Mouse (Mus musculus) embryo, embryonic 10.5 days (tissue): ENCODE measurements around the gene Khnyn.
A peak's percentile ranks its signal among the peaks of the same experiment; 100 is the strongest.

Experiments used
- DNase-seq: peaks from one replicate; pipeline ENCODE4 v3.0.0-alpha.2; 2015; ENCODE audit warnings: low spot score

The Khnyn gene

DNA sequence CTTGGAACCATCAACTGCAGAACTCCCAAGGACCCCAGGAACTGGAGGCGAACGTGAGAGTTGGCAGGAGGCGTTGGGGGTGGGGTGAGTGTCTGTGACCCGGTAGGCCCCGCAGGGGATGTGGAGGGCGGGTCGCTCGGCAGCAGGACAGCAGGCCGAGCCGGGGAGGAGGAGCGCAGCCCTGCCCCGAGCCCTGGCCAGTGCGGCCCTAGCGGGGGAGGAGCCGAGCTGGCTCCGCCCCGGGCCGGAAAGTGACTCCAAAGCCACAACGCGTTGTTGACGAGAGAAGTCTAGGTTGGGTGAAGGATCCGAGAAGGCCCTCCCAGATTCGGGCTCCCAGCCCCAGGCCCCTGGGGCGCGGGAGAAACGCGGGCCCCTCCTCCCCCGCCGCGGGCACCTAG is at the start of gene Khnyn:
Khnyn (plus strand) TSS at position 235 of the 401 bp plus-strand sequence.
- peak; percentile 95 for DNase-seq

DNA sequence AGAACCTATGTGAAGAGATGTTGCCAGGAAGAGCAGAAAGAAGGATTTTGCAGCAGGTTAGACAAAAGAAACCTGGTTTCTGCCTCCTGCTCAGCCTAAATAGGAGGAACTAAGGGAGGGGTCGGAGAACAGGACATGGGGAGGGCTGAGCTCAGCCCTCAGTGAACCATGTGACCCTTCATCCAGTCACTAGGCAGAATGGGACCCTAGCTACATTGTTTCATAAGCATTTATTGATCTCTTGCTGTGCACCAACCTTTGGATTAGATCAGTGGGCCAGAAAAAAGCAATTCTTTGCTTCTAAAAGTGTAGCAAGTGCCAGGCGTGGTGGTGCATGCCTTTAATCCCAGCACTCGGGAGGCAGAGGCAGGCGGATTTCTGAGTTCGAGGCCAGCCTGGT is 46.4 kb upstream of the Khnyn start:
- DNase-seq: no peak

DNA sequence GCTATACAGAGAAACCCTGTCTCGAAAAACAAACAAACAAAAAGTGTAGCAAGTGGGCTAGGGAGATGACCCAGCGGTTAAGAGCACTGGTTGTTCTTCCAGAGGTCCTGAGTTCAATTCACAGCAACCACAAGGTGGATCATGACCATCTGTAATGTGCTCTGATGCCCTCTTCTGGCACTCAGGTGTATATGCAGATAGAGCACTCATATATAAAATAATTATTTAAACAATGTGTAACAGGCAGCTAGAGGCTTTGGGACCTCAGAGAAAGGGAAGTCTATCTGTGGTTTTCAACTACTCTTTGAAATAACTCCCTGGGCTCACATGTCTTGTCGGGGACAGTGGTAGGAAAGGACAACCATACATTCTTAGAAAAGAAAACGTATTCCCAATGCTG is 46.0 kb upstream of the Khnyn start:
- no peak for DNase-seq

DNA sequence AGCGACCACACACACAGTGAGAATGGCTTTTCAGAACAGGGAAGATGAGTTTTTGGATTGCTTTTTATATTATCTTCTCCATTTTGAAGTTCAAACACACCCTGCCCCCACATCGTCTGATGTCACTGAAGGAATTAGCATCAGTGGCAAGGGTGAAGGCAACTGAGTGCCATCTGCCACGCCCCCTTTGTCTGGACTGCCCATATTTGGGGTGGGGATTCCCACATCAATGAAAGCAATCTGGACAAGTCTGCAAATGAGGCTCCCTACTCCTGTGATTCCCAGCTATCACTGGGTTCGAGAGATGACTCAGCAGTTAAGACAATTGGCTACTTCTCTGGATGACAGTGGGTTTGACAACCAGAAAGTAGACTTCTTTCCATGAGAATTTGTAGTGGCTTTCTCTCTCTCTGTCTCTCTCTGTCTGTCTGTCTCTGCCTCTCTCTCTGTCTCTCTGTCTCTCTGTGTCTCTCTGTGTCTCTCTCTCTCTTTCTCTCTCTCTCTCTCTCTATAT is 43.8 kb upstream of the Khnyn start:
- no peak for DNase-seq

DNA sequence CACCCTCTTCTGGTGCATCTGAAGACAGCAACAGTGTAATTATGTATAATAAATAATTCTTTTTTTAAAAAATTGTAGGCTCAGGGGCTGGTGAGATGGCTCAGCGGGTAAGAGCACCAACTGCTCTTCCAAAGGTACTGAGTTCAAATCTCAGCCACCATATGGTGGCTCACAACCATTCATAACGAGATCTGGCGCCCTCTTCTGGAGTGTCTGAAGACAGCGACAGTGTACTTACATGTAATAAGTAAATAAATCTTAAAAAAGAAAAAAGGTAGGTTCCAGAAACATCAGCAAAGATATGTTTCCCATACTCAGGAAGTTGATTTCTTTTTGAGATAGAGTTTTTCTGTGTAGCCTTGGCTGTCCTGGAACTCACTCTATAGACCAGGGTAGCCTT is 42.0 kb upstream of the Khnyn start:
- no peak for DNase-seq

DNA sequence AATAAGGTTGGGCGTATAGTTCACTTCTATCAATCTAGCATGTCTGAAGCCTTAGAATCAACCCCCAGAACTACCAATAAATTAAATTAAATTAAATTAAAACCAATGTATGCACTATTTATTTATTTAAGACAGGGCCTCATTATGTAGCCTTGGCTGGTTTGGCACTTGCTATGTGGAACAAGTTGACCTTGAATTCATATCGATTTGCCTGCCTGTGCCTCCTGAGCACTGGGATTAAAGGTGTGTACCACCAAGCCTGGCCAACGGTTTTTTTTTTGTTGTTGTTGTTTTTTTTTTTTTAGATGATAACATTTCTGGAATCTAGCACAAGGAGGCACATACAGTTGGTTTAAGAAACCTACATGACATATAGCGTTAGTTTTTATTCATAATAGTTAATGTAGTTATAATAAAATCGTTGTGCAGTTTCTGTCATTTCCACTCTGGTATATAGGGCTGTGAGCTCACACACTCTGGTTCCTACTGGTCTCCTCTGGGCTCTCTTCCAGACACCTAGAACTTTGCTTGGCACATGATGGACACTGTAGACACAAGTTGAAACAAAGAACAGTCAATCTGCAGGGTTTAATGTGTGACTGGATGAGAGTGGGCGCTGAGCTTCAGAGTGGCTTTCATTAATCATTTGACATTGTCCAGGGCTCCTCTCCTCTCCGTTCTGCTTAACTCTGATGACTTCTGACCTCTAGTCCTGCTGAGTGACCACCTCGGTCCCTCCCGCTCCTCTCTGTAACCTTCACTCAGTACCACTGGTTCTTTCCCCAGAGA is 39.0 kb upstream of the Khnyn start:
- DNase-seq: no peak

DNA sequence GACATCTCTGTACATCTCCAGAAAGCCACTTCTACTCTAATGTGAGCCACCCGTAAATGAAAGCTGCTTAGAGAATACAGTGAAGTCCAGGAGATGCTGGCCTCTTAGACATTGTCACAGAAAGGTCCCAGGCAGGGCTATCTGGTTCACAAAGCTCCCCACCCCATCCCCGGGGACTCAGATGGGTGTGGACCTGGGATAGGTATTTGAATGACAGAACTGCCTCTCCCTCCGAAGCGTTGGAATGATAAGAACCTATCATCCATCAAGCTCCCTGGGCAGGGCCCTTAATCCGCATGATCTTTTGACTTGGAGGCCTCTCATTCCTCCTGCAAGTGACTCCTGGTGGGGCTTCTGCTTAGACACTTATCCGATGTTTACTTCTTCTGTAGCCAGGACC is 33.9 kb upstream of the Khnyn start:
- DNase-seq: no peak

DNA sequence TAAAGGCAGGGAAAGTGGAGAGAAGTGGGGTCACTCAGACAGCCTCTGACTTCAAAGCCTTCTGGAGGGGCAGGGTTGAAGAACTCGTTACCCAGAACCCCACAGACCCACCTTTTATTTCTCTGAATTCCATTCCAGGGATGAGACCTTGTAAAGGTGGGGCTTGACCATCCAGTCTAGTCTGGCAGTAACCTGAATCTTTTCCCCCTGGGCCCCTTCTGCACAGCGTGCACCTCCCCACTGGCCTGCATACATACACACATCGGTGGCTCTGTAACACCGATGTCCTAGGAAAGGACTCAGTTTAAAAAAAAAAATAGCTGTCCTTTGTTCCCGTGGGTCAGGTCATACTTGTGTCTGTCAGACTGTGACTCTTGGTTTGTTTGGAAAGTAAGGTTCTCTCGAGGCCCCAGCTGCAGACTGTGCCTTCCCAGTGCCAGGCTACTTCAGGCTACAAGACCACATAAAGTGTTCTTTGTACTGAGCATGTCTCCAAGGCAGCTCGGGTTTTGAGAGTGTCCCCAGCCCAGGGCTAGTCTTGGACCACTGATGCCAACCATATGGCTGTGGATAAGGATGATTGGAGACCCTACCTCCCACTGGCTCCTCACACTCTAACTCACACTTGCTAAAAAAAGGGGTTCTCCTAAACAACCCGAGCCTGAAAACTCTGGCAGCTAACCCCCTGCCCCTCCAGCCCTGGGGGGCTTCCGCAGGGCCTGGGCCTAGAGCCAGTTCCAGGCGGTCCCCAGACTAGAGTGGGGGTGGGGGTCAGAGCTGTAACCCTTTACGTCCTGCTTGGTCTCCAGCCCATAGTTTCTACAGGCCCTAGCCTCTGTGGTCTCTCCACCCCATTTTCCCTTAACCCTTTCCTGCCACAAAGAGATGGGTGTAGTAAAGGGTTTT is 31.8 kb upstream of the Khnyn start:
- peak; percentile 86 for DNase-seq

DNA sequence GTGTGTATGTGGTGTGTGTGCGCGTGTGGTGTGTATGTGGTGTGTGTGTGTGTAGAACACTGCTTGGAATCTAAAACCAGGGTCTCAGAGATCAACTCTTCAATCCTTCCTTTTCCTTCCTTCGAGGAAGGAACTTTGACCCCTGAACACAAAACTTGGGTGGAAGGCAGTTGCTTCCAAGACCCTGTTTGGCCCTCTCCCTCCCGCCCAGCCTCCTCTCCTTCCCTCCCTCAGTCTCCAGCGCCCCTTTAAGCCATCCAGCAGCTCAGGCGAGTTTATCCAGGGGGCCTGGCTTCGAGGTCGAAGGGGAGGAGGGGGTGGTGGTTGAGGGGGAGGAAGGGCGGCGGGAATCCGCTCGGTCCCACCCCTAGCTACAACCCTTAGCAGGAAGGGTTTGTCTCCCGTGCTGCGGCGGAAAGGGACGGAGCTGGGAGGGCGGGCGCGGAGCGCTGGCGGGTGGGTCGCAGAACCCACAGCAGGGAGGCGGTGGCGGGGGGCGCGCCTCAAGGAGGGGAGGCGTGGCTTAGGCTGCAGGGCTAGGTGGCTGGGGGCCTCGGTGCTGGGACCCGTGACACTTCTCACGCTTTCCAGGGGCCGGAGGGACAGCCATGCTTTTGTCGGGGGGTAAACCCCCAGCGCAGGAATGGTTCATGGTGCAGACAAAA is 31.0 kb upstream of the Khnyn start, which contains the start of gene Nynrin:
Nynrin (plus strand) TSS at position 390 of the 665 bp plus-strand sequence.
- peak; percentile 88 for DNase-seq

DNA sequence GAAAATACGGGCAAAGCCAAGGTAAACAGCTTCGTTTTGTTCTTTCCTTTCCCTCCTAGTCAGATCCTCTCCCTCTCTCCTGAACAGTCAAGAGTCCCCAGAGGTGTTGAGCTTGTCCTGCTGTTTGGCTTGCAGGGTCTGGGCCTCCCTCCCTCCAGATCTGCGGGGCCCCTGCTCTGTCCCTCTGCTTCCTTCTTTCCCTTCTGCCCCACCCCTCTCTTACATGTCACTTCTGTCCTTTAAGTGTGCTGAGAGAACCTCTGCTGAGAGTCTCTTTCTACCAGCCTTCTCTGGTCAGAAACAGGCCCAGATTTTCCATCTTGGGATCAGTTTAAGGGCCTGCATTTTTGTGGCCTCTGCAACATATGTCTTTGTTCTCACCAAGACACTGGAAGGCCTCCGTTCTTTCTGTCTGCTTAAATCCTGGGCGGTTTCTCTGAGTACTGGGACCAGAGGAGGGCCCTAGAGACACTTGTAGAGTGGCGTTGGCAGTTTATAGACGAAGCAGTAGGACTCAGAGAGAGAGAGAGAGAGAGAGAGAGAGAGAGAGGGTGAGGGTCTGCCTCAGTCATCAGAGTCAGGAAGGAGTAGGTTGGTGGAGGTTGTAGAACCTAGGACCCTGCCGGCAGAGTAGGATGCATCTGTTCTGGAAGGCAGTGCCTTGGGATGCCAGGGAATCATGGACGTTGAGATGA is 30.2 kb upstream of the Khnyn start:
- peak; percentile 52 for DNase-seq

DNA sequence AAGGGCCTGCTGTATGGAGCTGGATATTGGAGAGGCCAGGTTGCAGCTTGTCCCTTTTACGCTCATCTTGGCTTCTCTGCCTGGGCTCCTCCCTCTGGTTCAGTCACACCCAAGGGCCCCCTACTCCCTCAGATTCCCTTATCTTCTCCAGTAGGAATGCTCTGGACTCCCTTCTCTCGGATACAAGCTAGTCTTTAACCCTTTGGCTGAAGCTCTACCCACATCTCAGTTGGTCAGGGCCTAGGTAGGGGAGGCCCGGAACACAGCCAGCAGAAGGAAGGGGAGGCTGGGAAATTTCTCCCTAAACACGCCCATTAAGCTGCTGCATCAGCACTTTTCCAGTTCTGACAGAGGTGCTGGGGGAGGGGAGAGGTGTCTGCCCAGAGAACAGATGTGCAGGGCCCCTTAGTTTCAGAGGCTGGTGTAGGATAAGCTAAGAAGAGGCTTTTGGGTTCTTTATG is 29.6 kb upstream of the Khnyn start:
- peak; percentile 85 for DNase-seq

DNA sequence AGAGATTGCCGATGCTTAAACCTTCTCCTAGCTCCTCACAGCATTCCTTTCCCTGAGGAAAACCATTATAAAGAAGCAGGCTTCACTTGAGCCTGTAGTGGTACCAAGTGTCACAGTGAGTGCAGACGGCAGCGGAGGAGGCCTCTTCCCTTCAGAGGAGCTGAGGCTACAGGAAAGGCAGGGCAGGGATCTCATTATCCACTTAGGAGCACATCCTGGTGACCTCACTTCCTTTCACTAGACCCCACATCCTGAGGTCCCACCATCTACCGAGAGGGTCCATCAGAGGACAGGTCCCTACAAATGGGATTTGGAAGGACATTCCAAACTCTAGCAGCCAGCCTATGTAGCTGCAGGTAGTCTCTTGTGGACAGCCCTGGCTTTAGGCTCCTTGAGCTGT is 27.2 kb upstream of the Khnyn start:
- DNase-seq: no peak

DNA sequence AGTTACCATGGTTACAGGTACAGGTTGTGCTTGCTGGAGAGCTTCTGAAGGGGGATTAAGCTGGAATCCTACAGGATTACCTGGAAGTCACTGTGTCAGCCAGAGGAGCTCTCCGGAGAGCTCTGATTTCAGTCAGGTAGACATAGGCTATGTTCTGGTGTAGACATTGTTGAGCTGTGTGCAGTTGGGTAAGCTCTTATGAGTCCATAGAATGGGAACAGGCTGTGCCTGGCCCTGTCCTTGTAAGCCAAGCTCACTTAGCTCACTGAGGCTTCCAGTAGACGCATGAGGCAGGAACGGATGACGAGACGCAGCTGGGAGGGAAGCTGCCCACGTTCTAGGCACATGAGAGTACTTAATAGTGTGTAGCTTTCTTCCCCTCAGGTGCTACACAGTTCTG is 22.6 kb upstream of the Khnyn start:
- no peak for DNase-seq

DNA sequence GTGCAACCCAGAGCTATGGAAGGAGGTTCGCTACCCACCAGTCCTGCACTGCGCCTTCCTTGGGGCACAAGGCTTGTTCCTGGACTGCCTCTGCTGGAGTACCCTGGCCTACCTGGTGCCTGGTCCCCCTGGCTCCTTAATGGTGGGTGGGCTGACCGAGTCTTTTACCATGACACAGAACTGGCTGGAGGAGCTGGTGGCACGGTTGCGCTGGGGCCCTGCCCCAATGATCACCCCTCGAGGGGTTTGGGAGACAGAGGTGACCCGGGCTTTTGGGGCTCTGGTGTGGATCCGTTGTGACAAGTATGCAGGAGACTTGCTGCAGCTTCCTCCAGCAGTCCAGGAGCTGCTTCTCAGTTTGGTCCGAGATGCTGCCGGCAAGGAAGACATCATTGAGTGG is 21.8 kb upstream of the Khnyn start:
- DNase-seq: no peak

DNA sequence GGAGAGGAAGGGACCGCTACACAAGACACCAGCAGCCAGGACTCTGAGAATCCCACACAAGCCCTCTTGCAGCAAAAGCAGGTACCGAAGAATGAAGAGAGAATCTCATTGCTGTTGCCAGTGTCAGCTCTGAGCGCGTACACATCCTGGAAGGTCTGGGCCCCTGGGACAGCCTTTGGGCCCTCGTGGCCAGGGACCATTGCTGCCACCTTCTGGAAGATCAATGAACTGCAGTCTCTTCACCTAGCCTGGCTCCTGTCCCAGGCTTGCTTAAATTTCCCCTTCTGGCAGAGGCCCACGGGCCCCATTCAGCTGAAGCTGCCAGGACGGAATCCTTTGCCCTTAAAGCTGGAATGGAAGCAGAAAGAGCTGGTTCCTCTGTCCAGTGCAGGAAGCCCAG is 21.0 kb upstream of the Khnyn start:
- peak; percentile 89 for DNase-seq

DNA sequence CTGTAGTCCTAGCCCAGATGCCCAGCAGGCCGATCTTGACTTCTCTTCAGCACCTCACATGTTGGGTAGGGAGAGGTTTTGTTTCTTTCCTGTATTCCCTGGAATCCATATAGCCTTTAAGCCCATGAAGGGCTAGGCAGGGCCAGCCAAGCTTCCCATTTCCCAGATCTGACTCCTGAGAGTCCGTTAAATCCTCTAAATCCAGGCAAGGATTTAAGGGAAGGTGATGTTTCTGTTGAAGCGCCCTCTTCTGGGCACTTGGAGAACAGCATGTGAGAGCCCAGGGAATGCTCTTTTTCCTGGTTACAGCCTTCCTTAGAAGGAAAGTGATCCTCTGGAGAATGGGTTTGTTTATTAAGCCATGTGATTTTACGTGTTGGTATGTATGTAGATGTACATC is 17.8 kb upstream of the Khnyn start:
- DNase-seq: peak; percentile 88

DNA sequence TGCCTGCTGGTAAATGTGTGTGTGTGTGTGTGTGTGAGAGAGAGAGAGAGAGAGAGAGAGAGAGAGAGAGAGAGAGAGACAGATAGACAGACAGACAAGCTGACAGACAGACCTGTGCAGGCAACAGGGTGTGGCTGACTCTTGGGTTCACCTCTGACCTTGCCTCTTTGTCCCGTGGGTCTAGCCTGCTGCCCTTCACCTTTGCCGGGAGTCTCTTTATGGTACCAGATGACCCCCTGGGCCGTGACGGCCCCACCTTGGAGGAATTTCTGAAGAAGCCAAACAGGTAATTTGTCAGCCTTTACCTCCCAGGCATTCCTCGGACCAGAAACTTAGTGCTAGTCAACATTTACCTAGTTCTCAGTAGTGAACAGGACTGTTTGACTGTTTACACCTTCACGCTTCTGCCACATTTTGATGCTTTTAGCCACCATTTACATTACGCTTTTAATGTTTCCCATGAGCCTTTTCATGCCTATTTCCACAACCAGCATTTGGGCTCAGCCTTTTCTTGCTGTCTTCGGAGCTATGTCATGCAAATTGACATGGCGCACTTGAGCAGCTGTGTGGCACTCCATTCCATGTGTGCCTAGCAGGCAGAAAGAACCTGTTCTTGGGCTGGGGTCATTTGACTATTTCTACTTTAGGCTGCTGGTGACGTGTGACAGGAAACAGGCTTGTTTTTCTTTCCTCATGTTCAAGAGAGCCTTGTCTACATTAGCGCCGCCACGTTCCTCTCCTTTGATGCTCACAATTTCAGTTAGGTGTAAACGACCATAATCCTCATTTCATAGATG is 16.3 kb upstream of the Khnyn start:
- DNase-seq: no peak

DNA sequence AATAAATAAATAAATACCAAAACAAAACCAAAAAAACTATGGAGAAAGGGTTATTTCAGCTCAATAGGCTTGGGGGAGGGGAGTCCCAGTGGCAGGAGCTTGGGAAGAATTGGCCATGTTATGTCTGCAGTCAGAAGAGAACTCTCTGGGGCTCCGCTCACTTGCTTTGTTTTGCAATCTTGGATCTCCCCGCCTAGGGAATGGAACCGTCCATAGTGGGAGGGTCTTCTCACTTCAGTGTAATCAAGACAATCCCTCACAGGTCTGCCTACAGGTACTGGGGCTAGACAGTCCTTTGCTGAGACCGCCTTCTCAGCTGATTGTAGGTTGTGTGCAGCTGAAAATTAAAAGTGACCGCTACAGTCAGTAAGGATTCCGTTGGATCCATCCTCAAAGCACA is 15.2 kb upstream of the Khnyn start:
- no peak for DNase-seq

DNA sequence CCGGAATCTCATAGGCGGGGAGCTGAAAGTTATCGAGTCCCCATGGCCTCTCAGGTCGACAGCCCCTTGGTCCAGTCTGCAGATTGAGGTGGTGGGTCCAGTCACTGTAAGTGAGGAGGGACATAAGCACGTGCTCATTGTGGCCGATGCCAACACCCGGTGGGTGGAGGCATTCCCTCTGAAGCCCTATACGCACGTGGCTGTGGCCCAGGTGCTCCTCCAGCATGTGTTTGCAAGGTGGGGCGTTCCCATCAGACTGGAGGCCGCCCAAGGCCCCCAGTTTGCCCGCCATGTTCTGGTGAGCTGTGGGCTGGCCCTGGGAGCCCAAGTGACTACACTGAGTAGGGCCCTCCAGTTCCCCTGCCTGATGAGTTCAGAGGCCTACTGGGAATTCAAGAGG is 12.7 kb upstream of the Khnyn start:
- DNase-seq: no peak

DNA sequence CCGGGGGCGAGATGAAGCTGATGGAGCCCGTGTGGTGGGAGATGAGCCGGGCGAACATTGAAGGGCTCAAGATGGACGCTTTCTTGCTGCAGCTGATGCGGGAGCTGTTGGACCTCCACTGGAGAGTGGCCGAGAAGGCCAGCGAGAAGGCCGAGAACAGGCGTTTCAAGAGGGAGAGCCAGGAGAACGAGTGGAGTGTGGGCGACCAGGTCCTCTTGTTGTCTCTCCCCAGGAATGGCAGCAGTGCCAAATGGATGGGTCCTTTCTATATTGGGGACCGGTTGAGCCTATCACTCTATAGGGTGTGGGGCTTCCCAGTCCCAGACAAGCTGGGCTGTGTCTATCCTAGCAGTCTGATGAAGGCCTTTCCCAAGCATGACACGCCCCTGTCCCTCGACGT is 12.2 kb upstream of the Khnyn start:
- no peak for DNase-seq

DNA sequence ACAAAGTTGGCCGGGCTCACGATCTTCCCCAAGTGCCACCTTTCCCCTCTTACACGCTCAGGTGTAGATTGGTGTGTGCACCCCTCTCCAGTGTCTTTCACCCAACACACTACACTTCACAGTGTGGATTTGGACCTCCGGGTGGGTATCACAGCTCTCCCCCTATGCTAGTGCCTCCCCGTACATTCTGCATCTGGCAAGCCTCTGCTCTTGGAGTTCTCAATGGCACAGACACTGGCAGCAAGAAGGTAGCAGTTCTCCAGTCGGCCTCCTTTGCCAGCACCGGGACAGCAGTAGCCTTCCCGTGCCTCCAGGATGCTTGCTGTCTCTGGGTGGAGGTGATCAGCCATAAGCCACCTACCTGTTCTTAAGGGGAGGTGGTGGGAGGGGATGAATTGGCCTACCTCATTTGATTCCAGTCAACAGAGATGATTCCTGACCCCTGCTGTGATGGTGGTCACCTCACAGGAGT is 11.5 kb upstream of the Khnyn start:
- no peak for DNase-seq
